Mouse (Mus musculus) embryonic stem cell, embryonic (primary cell): Measurements from ENCODE around the gene Stab2.

Experiments used
- CTCF ChIA-PET, 4 experiments: fragments of 300-600 bp in 2 of 4; fragments of 350-600 bp in 2 of 4; sonication (Branson Sonifier 250); formaldehyde crosslinking; loops; one replicate each; lab custom pipeline; 2022; ENCODE audit warnings: inconsistent platforms in 2 of 4; lab: Charles Lee
- POLR2A ChIA-PET, 4 experiments: fragments of 300-600 bp in 2 of 4; fragments of 350-600 bp in 2 of 4; sonication (Branson Sonifier 250); formaldehyde crosslinking; loops; one replicate each; lab custom pipeline; 2022; ENCODE audit warnings: antibody characterized with exemption in 4 of 4, inconsistent platforms in 1 of 4; lab: Charles Lee

Stab2 gene

GRCm38 (mm10) chr10:86947541-86947940 is 60.3 kb downstream of the Stab2 start:
- POLR2A ChIA-PET = no interaction called here

GRCm38 (mm10) chr10:86940591-86940990 is 67.2 kb downstream of the Stab2 start:
- ChIA-PET POLR2A (no interaction called here), CTCF (no interaction called here)

More at GRCm38 (mm10) chr10:86947541-86947940, 60.3 kb downstream of the Stab2 start:
- CTCF ChIA-PET = interaction anchor here in 1 of 4 experiments (0.6 kb wide), 1 partner anchor 346 kb away, joined by 5 read pairs; no protein-coding TSS in a partner anchor

GRCm38 (mm10) chr10:86934376-86934775 is 73.4 kb downstream of the Stab2 start:
- ChIA-PET POLR2A (no interaction called here), CTCF (no interaction called here)

- POLR2A ChIA-PET = no interaction called here
- CTCF ChIA-PET = no interaction called here
Measured at GRCm38 (mm10) chr10:86933906-86934305, 73.9 kb downstream of the Stab2 start.

GRCm38 (mm10) chr10:86933180-86933695 is 74.6 kb downstream of the Stab2 start:
- POLR2A ChIA-PET = no interaction called here
- CTCF ChIA-PET = no interaction called here

GRCm38 (mm10) chr10:86923602-86924001 is 84.2 kb downstream of the Stab2 start:
- ChIA-PET CTCF (no interaction called here), POLR2A (no interaction called here)

GRCm38 (mm10) chr10:86915595-86915994 is 92.2 kb downstream of the Stab2 start:
- ChIA-PET POLR2A (no interaction called here), CTCF (interaction anchor here in 1 of 4 experiments (0.5 kb wide), 1 partner anchor 432 kb away, joined by 3 read pairs; no protein-coding TSS in a partner anchor)

- POLR2A ChIA-PET = interaction anchor here in 1 of 4 experiments (0.7 kb wide), 1 partner anchor 29 kb away, joined by 12 read pairs; no protein-coding TSS in a partner anchor
- CTCF ChIA-PET = no interaction called here
Measured at GRCm38 (mm10) chr10:86908562-86908961, 99.3 kb downstream of the Stab2 start.

GRCm38 (mm10) chr10:86907043-86907442 is 100.8 kb downstream of the Stab2 start:
- POLR2A ChIA-PET = no interaction called here
- CTCF ChIA-PET = interaction anchor here in 1 of 4 experiments (0.7 kb wide), 1 partner anchor 243 kb away, joined by 5 read pairs; no protein-coding TSS in a partner anchor

- ChIA-PET POLR2A (no interaction called here), CTCF (no interaction called here)
Measured at GRCm38 (mm10) chr10:86895531-86895930, 112.3 kb downstream of the Stab2 start.

GRCm38 (mm10) chr10:86891066-86891465 is 116.8 kb downstream of the Stab2 start:
- ChIA-PET POLR2A (no interaction called here), CTCF (interaction anchor here in 1 of 4 experiments (0.7 kb wide), 1 partner anchor 1759 kb away, joined by 3 read pairs; no protein-coding TSS in a partner anchor)

- CTCF ChIA-PET = interaction anchor here in 1 of 4 experiments (0.7 kb wide), 2 partner anchors 39 to 1759 kb away, joined by 3 read pairs; no protein-coding TSS in a partner anchor
- POLR2A ChIA-PET = no interaction called here
Measured at GRCm38 (mm10) chr10:86890166-86890930, 117.5 kb downstream of the Stab2 start.

GRCm38 (mm10) chr10:86889440-86889839 is 118.4 kb downstream of the Stab2 start:
- POLR2A ChIA-PET = no interaction called here

GRCm38 (mm10) chr10:86886434-86886833 is 121.4 kb downstream of the Stab2 start:
- POLR2A ChIA-PET = no interaction called here
- CTCF ChIA-PET = no interaction called here

More at GRCm38 (mm10) chr10:86889440-86889839, 118.4 kb downstream of the Stab2 start:
- CTCF ChIA-PET = no interaction called here

- ChIA-PET CTCF (no interaction called here), POLR2A (no interaction called here)
Measured at GRCm38 (mm10) chr10:86881448-86881847, 126.4 kb downstream of the Stab2 start.

- CTCF ChIA-PET = interaction anchor here in 2 of 4 experiments (0.6 to 1.0 kb wide), 3 partner anchors 11 to 96 kb away, joined by 3 read pairs; no protein-coding TSS in a partner anchor
- POLR2A ChIA-PET = interaction anchor here in 2 of 4 experiments (1.0 to 1.7 kb wide), 3 partner anchors 13 to 136 kb away, joined by 3 to 5 read pairs (median 3); no protein-coding TSS in a partner anchor
Measured at GRCm38 (mm10) chr10:86880071-86880806, 127.6 kb downstream of the Stab2 start.

- ChIA-PET CTCF (no interaction called here), POLR2A (no interaction called here)
Measured at GRCm38 (mm10) chr10:86878721-86879120, 129.1 kb downstream of the Stab2 start.

- POLR2A ChIA-PET = interaction anchor here in 2 of 4 experiments (0.6 to 1.0 kb wide), 2 partner anchors 56 to 108 kb away, joined by 3 to 6 read pairs; no protein-coding TSS in a partner anchor
Measured at GRCm38 (mm10) chr10:86872591-86872990, 135.2 kb downstream of the Stab2 start.

GRCm38 (mm10) chr10:86872121-86872520 is 135.7 kb downstream of the Stab2 start:
- CTCF ChIA-PET = interaction anchor here in 1 of 4 experiments (1.3 kb wide), 1 partner anchor 11 kb away, joined by 3 read pairs; no protein-coding TSS in a partner anchor
- POLR2A ChIA-PET = interaction anchor here in 3 of 4 experiments (0.6 to 1.0 kb wide), 3 partner anchors 56 to 129 kb away, joined by 3 to 6 read pairs (median 4); no protein-coding TSS in a partner anchor

More at GRCm38 (mm10) chr10:86872591-86872990, 135.2 kb downstream of the Stab2 start:
- CTCF ChIA-PET = interaction anchor here in 1 of 4 experiments (1.3 kb wide), 1 partner anchor 11 kb away, joined by 3 read pairs; no protein-coding TSS in a partner anchor
